Mouse (Mus musculus) CH12.LX (cell line): ENCODE results near the gene Gpr146.

Source experiments
- CTCF ChIP-seq, 2 experiments: IDR thresholded peaks in 1 of 2; conservative IDR thresholded peaks in 1 of 2; 2 replicates each; pipeline ENCODE4 v1.5.1; 2011 to 2012; ENCODE audit warnings: low read depth in 2 of 2, low read length in 2 of 2, improper control_type of control experiment in 1 of 2, inconsistent platforms in 1 of 2, mild to moderate bottlenecking in 1 of 2, moderate library complexity in 1 of 2
- EP300 ChIP-seq: IDR thresholded peaks from 2 replicates; pipeline ENCODE4 v1.6.1; 2011; ENCODE audit warnings: low read length, improper control_type of control experiment
- MXI1 ChIP-seq: IDR thresholded peaks from 2 replicates; pipeline ENCODE4 v1.6.1; 2011; ENCODE audit warnings: mild to moderate bottlenecking, low read depth, low read length, improper control_type of control experiment
- POLR2A ChIP-seq: IDR thresholded peaks from 2 replicates; pipeline ENCODE4 v1.6.1; 2011; ENCODE audit warnings: low read depth, mild to moderate bottlenecking, improper control_type of control experiment, low read length
- ZMIZ1 ChIP-seq: IDR thresholded peaks from 2 replicates; pipeline ENCODE4 v1.6.1; 2012; ENCODE audit warnings: low read depth, mild to moderate bottlenecking, inconsistent platforms, low read length, improper control_type of control experiment
- ZNF384 ChIP-seq: IDR thresholded peaks from 2 replicates; pipeline ENCODE4 v1.6.1; 2012; ENCODE audit warnings: low read depth, low read length, improper control_type of control experiment, inconsistent platforms

- TF ChIP-seq ZMIZ1 (no peak), CTCF (conservative IDR thresholded peaks at IDR 0.05 in 1 of 2, IDR thresholded peaks at IDR 0.05 in 1 of 2; ENCODE audit: low read depth in 2 of 2, low read length in 2 of 2) (no peak), ZNF384 (no peak), POLR2A (no peak), EP300 (no peak), MXI1 (no peak)
Measured at GRCm38 (mm10) chr5:139374841-139375240, 2.7 kb upstream of the Gpr146 start.
